Mouse (Mus musculus) megakaryocyte, embryonic 14.5 days (primary cell): Measurements from ENCODE around the gene Krt73. TPM values are rescaled to one million over a fixed set of nuclear protein-coding genes. Genes with fewer than 3 reads are reported as not detected.

Experiments
- H3K27me3 ChIP-seq: replicated peaks from 2 replicates; pipeline ENCODE3; 2012; ENCODE audit warnings: inconsistent platforms
- H3K36me3 ChIP-seq: replicated peaks from 2 replicates; pipeline ENCODE3; 2012; ENCODE audit warnings: low read length, inconsistent platforms, mixed read lengths
- H3K4me1 ChIP-seq: 2 replicates; pipeline ENCODE4 v1.6.1; 2012; ENCODE audit warnings: inconsistent platforms
- H3K4me3 ChIP-seq: replicated peaks from 2 replicates; pipeline ENCODE3; 2012; ENCODE audit warnings: moderate library complexity, mild to moderate bottlenecking, inconsistent platforms
- H3K9me3 ChIP-seq: 2 replicates; pipeline ENCODE4 v1.6.1; 2012; ENCODE audit warnings: inconsistent platforms
- FLI1 ChIP-seq: IDR thresholded peaks from 2 replicates; pipeline ENCODE4 v1.6.1; 2012; ENCODE audit warnings: low read length, inconsistent platforms, mixed read lengths
- GATA1 ChIP-seq: IDR thresholded peaks from 3 replicates; pipeline ENCODE4 v1.6.1; 2012; ENCODE audit warnings: mixed read lengths, low read length, inconsistent platforms, borderline replicate concordance
- polyA plus RNA-seq: library from polyadenylated mRNA; stranded (reverse); fragments of >175 nt; gene quantifications from 2 replicates; pipeline ENCODE4 v1.2.3, GENCODE M21; 2012; ENCODE audit warnings: low replicate concordance; ENCODE audit not compliant: insufficient read depth

Gene Krt73
- not detected in 2 replicates for polyA plus RNA-seq

GRCm38 (mm10) chr15:101802296-101802835 is at the start of gene Krt73:
Krt73 (minus strand) TSS chr15:101802346.
- Histone ChIP-seq H3K36me3 (no peaks in the 10 kb centered on the region), H3K4me1 (no peaks in the 10 kb centered on the region), H3K9me3 (no peaks in the 10 kb centered on the region), H3K4me3 (no peak within 1 kb of the TSS), H3K27me3 (peaks cover 50% of the 10 kb centered on the region)
- no peak for TF ChIP-seq GATA1
- TF ChIP-seq FLI1: no peak

GRCm38 (mm10) chr15:101850694-101851093 is 48.5 kb upstream of the Krt73 start, which contains the start of gene Krt1:
Krt1 (minus strand) TSS chr15:101850794.
- no peaks in the 10 kb centered on the region for H3K36me3 ChIP-seq
- H3K27me3 ChIP-seq: peaks cover 83% of the 10 kb centered on the region
- peaks cover 5% of the 10 kb centered on the region for H3K4me1 ChIP-seq
- no peaks in the 10 kb centered on the region for H3K9me3 ChIP-seq
- H3K4me3 ChIP-seq: no peak within 1 kb of the TSS
- no peak for TF ChIP-seq FLI1
- TF ChIP-seq GATA1: no peak

- Histone ChIP-seq H3K4me3 (peak overlapping the region; percentile 81), H3K4me1 (peaks cover 12% of the 10 kb centered on the region), H3K9me3 (no peaks in the 10 kb centered on the region), H3K27me3 (peaks cover 76% of the 10 kb centered on the region), H3K36me3 (no peaks in the 10 kb centered on the region)
- no peak for TF ChIP-seq FLI1
- no peak for TF ChIP-seq GATA1
Measured at GRCm38 (mm10) chr15:101845971-101846403, 43.8 kb upstream of the Krt73 start.

GRCm38 (mm10) chr15:101843192-101843591 is 41.0 kb upstream of the Krt73 start:
- H3K4me3 ChIP-seq: no peak overlapping the region
- no peaks in the 10 kb centered on the region for H3K36me3 ChIP-seq
- peaks cover 78% of the 10 kb centered on the region for H3K27me3 ChIP-seq
- peaks cover 12% of the 10 kb centered on the region for H3K4me1 ChIP-seq
- TF ChIP-seq FLI1: no peak
- TF ChIP-seq GATA1: no peak
- no peaks in the 10 kb centered on the region for H3K9me3 ChIP-seq

- TF ChIP-seq FLI1 (no peak), GATA1 (no peak)
- no peaks in the 10 kb centered on the region for H3K36me3 ChIP-seq
- no peaks in the 10 kb centered on the region for H3K9me3 ChIP-seq
- peaks cover 53% of the 10 kb centered on the region for H3K27me3 ChIP-seq
- H3K4me3 ChIP-seq: no peak overlapping the region
- peaks cover 4% of the 10 kb centered on the region; the same call in 1 of the 2 replicates for H3K4me1 ChIP-seq
Measured at GRCm38 (mm10) chr15:101834784-101835328, 32.7 kb upstream of the Krt73 start.

GRCm38 (mm10) chr15:101833131-101833530 is 31.0 kb upstream of the Krt73 start:
- H3K36me3 ChIP-seq: no peaks in the 10 kb centered on the region
- H3K4me3 ChIP-seq: no peak overlapping the region
- no peaks in the 10 kb centered on the region for H3K9me3 ChIP-seq
- H3K4me1 ChIP-seq: peaks cover 4% of the 10 kb centered on the region; the same call in 1 of the 2 replicates
- TF ChIP-seq FLI1: no peak
- no peak for TF ChIP-seq GATA1
- peaks cover 47% of the 10 kb centered on the region for H3K27me3 ChIP-seq

- TF ChIP-seq FLI1 (no peak), GATA1 (no peak)
- Histone ChIP-seq H3K9me3 (no peaks in the 10 kb centered on the region), H3K4me3 (no peak overlapping the region), H3K36me3 (no peaks in the 10 kb centered on the region), H3K27me3 (peaks cover 54% of the 10 kb centered on the region), H3K4me1 (no peaks in the 10 kb centered on the region)
Measured at GRCm38 (mm10) chr15:101829441-101829840, 27.3 kb upstream of the Krt73 start.

- H3K9me3 ChIP-seq: no peaks in the 10 kb centered on the region
- no peak for TF ChIP-seq FLI1
- no peak for TF ChIP-seq GATA1
- H3K4me3 ChIP-seq: no peak overlapping the region
- H3K4me1 ChIP-seq: no peaks in the 10 kb centered on the region
- H3K36me3 ChIP-seq: no peaks in the 10 kb centered on the region
- peaks cover 42% of the 10 kb centered on the region for H3K27me3 ChIP-seq
Measured at GRCm38 (mm10) chr15:101821786-101822185, 19.6 kb upstream of the Krt73 start.

GRCm38 (mm10) chr15:101817875-101818274 is 15.7 kb upstream of the Krt73 start, which contains the start of gene Krt2:
Krt2 (minus strand) TSS chr15:101818169.
- H3K9me3 ChIP-seq: no peaks in the 10 kb centered on the region
- H3K4me1 ChIP-seq: no peaks in the 10 kb centered on the region
- peaks cover 50% of the 10 kb centered on the region for H3K27me3 ChIP-seq
- TF ChIP-seq FLI1 (no peak), GATA1 (no peak)
- no peak within 1 kb of the TSS for H3K4me3 ChIP-seq
- H3K36me3 ChIP-seq: no peaks in the 10 kb centered on the region

- Histone ChIP-seq H3K4me1 (no peaks in the 10 kb centered on the region), H3K27me3 (peaks cover 45% of the 10 kb centered on the region), H3K9me3 (no peaks in the 10 kb centered on the region), H3K4me3 (no peak overlapping the region), H3K36me3 (no peaks in the 10 kb centered on the region)
- TF ChIP-seq FLI1: no peak
- TF ChIP-seq GATA1: no peak
Measured at GRCm38 (mm10) chr15:101803052-101803822, 1.1 kb upstream of the Krt73 start.
